Mouse (Mus musculus) limb, embryonic 12.5 days (tissue): ENCODE measurements at regions not wholly inside any gene's neighbourhood (a gene's known extent, or its start where the extent isn't known, plus 50 kb on each side); places are given as distances from the start of the nearest gene placed in this dataset.

Experiments used
- ATAC-seq: fragments of 200-750 bp; cut with Nextera tagmentation; 2 replicates; pipeline ENCODE4 v1.8.0; 2017; ENCODE audit warnings: low read depth, moderate TSS enrichment; ENCODE audit not compliant: insufficient number of reproducible peaks, insufficient read depth, low FRiP score, low TSS enrichment
- H3K27ac ChIP-seq: fragments of 300-500 bp; sonication (generic); 2 replicates; pipeline ENCODE4 v1.5.1; 2016; ENCODE audit warnings: mild to moderate bottlenecking, moderate library complexity
- H3K27me3 ChIP-seq: fragments of 300-500 bp; sonication (generic); 2 replicates; pipeline ENCODE4 v1.6.1; 2016; ENCODE audit warnings: mild to moderate bottlenecking, moderate library complexity
- H3K36me3 ChIP-seq: fragments of 300-500 bp; sonication (generic); 2 replicates; pipeline ENCODE4 v1.6.1; 2016; ENCODE audit warnings: mild to moderate bottlenecking, moderate library complexity
- H3K4me1 ChIP-seq: fragments of 300-500 bp; sonication (generic); replicated peaks from 2 replicates; pipeline ENCODE4 v1.6.1; 2016
- H3K4me2 ChIP-seq: fragments of 300-500 bp; sonication (generic); 2 replicates; pipeline ENCODE4 v1.6.1; 2016; ENCODE audit warnings: mild to moderate bottlenecking, moderate library complexity
- H3K4me3 ChIP-seq: fragments of 300-500 bp; sonication (generic); replicated peaks from 2 replicates; pipeline ENCODE4 v1.5.1; 2016; ENCODE audit warnings: mild to moderate bottlenecking
- H3K9ac ChIP-seq: fragments of 300-500 bp; sonication (generic); replicated peaks from 2 replicates; pipeline ENCODE4 v1.6.1; 2016; ENCODE audit warnings: mild to moderate bottlenecking, moderate library complexity
- H3K9me3 ChIP-seq: fragments of 300-500 bp; sonication (generic); 2 replicates; pipeline ENCODE4 v1.6.1; 2016; ENCODE audit warnings: mild to moderate bottlenecking, moderate library complexity
- WGBS: fragments of 180-500 bp; shearing (Covaris S2); methylation state at CpG from one replicate; pipeline ENCODE4 v1.1.7; 2016; 5-methylcytosine and 5-hydroxymethylcytosine counted together

DNA sequence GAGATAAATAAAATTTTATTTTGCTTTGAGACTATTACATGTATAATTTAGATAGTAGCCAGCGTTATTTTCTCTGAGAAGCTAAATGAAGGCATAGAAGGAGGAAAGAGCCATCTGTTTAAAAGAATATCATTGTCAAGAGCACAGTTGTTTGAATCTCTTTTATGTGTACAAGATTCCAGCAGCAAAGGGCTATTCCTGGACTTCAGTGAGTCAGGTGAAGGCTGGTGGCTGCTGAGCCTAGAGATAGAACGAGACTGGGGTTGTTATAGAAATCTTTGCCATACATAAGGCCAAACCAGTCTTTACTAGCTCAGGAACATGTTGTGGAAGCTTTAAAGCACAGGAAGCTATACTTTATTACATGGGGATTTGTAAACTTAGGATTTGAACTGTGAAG is 261.6 kb downstream of the Adcyap1 start:
- no peak for ATAC-seq
- 85% methylated on average over 2 of the region's 2 CpGs for WGBS

DNA sequence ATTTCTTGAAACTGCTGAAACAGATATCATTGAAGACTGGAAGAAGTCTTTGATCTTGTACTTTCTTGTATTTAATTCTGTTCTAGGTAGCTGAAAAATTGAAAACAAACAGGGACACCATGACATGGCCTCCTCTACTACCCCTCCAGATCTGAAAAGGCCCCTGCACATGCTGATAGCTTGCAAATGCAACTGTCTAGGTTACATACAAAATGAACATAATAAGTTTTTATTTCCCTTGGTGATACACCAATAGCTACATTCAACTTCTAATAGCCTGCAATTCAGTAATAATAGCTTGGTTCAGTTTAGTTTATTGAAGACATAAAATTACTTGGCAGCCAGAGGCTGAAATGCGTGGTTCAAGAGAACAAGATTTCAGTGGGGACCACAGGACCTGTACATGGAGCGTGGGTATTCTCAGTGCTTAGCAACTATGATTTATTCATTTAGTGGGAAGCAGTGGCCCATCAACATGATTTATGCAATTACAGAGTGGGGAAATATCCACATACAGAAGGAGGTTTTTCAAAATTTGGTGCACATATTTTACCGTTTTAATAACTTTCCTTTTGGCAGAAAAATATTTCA is 264.9 kb downstream of the Adcyap1 start:
- Histone ChIP-seq H3K9ac (no peak overlapping the region), H3K36me3 (no peaks in the 10 kb centered on the region), H3K4me3 (no peak overlapping the region), H3K9me3 (no peaks in the 10 kb centered on the region), H3K27me3 (no peaks in the 10 kb centered on the region), H3K4me1 (no peaks in the 10 kb centered on the region), H3K27ac (no peak overlapping the region), H3K4me2 (no peak overlapping the region)
- WGBS = 86% methylated on average over 3 of the region's 3 CpGs
- ATAC-seq = no peak

More for the DNA sequence above, 261.6 kb downstream of the Adcyap1 start:
- Histone ChIP-seq H3K4me3 (no peak overlapping the region), H3K27me3 (no peaks in the 10 kb centered on the region), H3K9ac (no peak overlapping the region), H3K4me1 (no peaks in the 10 kb centered on the region), H3K36me3 (no peaks in the 10 kb centered on the region), H3K9me3 (no peaks in the 10 kb centered on the region), H3K27ac (no peak overlapping the region), H3K4me2 (no peak overlapping the region)

DNA sequence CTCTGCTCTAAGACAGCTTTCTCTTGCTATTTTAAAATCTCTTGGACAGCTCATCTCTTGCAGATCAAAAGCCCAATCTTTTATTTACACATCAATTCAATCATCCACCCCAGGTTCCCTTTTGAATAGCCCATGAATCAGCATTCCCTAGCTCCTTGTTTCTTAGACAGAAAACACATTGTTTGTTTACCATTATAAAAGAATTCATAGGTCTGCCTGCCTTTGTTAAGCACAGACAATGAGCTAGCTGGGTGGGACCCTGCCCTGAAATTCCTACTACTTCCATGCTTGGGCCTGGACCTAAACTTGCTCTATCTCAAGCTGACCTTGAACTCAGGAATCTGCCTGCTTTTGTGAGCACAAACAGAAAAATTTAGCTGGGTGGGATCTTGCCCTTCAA is 283.6 kb downstream of the Adcyap1 start:
- no peak overlapping the region for H3K9ac ChIP-seq
- no peaks in the 10 kb centered on the region for H3K27me3 ChIP-seq
- H3K27ac ChIP-seq = no peak overlapping the region
- no peaks in the 10 kb centered on the region for H3K4me1 ChIP-seq
- no peak overlapping the region for H3K4me2 ChIP-seq
- no peaks in the 10 kb centered on the region for H3K9me3 ChIP-seq
- H3K36me3 ChIP-seq = no peaks in the 10 kb centered on the region
- H3K4me3 ChIP-seq = no peak overlapping the region
- ATAC-seq = no peak

- WGBS = 29% methylated on average over 1 of the region's 1 CpGs
- Histone ChIP-seq H3K9ac (no peak overlapping the region), H3K4me3 (no peak overlapping the region), H3K4me2 (no peak overlapping the region), H3K36me3 (no peaks in the 10 kb centered on the region), H3K27me3 (no peaks in the 10 kb centered on the region), H3K4me1 (no peaks in the 10 kb centered on the region), H3K27ac (no peak overlapping the region), H3K9me3 (no peaks in the 10 kb centered on the region)
- ATAC-seq = peak; percentile 59; the same call in 1 of the 2 replicates
These were observed 285.7 kb downstream of the Adcyap1 start for GRCm38 (mm10) chr17:93484540-93484939.

DNA sequence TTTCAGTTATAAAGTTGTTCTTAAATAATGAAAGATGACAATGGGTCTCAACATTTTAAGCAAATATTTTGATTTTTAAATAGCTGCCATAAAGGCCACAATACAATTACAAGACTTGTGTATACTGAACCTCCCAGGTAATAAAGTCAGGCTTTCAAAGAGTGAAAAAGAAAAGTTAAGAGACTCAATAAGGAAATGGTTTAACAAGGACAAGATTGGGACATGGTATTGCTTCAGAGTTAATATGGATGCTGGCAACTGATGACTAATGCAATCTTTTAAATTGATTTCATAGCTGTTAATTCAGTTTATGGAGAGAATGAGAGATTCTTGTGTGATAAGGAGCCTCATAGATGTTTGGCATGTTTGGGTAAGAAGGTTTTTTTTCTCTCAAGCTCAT is 287.6 kb downstream of the Adcyap1 start:
- Histone ChIP-seq H3K27ac (no peak overlapping the region), H3K9me3 (no peaks in the 10 kb centered on the region), H3K27me3 (no peaks in the 10 kb centered on the region), H3K4me3 (no peak overlapping the region), H3K4me1 (no peaks in the 10 kb centered on the region), H3K9ac (no peak overlapping the region), H3K4me2 (no peak overlapping the region), H3K36me3 (no peaks in the 10 kb centered on the region)
- no peak for ATAC-seq

DNA sequence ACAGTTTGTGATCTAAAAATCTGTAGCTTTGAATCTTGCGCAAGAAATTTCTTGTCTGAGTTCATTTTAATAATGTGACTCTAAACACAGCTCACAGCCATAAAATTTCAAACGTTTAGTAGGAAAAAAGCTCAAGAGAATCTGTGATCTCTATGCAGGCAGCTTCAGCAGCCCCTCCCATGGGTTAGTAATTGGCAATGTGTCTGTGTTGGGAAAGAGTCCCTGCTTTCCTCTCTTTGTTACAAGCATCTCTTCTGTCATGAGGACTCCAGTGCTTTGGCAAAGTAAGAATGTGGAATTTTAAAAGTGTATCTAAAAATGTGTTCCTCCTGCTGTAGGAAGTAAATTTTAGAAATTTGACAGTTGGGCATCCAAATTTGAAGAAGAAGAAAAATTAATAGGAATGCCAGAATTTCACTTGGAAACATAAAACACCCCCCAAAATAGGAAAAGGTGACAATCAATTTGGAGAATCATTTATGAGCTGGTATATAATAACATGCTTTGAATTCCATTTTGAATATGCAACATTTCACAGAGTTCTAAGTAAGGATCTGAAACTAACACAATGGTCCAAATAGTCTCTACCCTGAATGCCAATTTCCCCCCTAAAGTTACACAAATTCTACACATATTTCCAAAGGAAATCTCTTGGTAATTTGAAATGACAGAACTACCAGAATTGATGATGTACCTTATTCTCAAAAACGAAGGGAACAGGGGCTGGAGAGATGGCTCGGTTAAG is 291.3 kb downstream of the Adcyap1 start:
- H3K9me3 ChIP-seq = no peaks in the 10 kb centered on the region
- 65% methylated on average over 4 of the region's 4 CpGs for WGBS
- H3K4me3 ChIP-seq = no peak overlapping the region
- no peak for ATAC-seq
- no peaks in the 10 kb centered on the region for H3K36me3 ChIP-seq
- no peak overlapping the region for H3K27ac ChIP-seq
- H3K4me2 ChIP-seq = no peak overlapping the region
- H3K4me1 ChIP-seq = no peaks in the 10 kb centered on the region
- H3K27me3 ChIP-seq = no peaks in the 10 kb centered on the region
- no peak overlapping the region for H3K9ac ChIP-seq

- Histone ChIP-seq H3K27ac (no peak overlapping the region), H3K9ac (no peak overlapping the region), H3K4me2 (no peak overlapping the region), H3K36me3 (no peaks in the 10 kb centered on the region), H3K9me3 (no peaks in the 10 kb centered on the region), H3K4me1 (no peaks in the 10 kb centered on the region), H3K27me3 (no peaks in the 10 kb centered on the region), H3K4me3 (no peak overlapping the region)
- WGBS = 89% methylated on average over 4 of the region's 4 CpGs
- no peak for ATAC-seq
These were observed 310.2 kb downstream of the Adcyap1 start for GRCm38 (mm10) chr17:93508882-93509594.

DNA sequence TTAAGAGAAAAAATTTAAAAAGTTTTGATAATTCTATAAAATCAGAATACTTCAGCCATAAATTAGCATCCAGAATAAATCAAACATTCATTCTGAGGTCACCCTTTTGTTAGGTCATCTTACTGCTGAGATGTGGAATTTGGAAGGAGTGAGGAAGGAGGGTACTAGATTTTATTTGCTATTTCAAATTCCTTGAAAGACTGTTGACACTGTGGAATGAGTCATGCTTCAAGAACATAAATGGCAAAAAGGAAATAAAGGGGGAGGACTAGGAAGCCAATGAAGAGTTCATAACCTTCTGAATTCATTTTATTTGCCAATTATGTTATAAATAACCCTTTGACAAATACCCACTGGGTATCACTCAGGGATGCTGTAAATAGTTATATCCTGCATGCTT is 324.6 kb downstream of the Adcyap1 start:
- Histone ChIP-seq H3K4me2 (no peak overlapping the region), H3K9me3 (no peaks in the 10 kb centered on the region), H3K27me3 (no peaks in the 10 kb centered on the region), H3K4me3 (no peak overlapping the region), H3K9ac (no peak overlapping the region), H3K4me1 (no peaks in the 10 kb centered on the region), H3K36me3 (no peaks in the 10 kb centered on the region), H3K27ac (no peak overlapping the region)
- ATAC-seq = no peak

DNA sequence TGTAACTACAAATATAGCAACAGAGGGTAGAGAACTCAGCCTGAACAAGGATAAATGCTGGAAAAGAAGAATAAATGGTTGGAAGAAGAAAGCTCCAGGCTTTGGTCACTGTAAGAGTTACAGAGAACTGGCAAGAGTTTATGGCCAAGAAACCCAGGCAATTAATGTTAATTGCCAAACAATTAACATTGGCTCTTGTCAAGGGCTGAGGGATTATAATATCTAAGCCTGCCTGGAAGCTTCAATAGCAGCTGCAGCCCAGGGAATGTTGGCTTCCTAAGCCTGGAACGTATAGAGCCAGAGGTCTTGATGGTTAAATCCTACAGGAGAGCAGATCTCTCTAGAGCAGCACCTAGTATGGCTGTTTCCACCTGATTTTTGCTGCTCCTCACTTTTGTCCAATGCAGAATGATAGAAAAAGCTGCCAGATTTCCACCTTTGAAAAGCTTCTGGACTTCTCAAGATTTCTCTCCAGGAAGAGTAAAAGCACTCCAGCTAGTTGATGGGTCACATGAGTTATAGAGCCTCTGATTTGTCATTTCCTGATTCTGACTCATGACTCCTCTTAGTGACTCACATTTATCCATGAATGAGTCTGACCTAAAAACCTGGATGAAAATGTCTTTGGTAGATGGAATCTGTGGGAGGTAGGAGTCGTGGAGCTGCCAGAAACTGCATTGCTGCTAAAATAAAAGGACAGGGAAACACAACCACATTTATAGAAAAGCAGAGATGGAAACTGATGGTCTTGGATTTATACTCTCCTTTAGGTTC is 327.2 kb downstream of the Adcyap1 start:
- Histone ChIP-seq H3K27me3 (no peaks in the 10 kb centered on the region), H3K36me3 (no peaks in the 10 kb centered on the region), H3K4me1 (no peaks in the 10 kb centered on the region), H3K9ac (no peak overlapping the region), H3K4me2 (no peak overlapping the region), H3K9me3 (no peaks in the 10 kb centered on the region), H3K4me3 (no peak overlapping the region), H3K27ac (no peak overlapping the region)
- 53% methylated on average over 2 of the region's 2 CpGs for WGBS
- no peak for ATAC-seq

DNA sequence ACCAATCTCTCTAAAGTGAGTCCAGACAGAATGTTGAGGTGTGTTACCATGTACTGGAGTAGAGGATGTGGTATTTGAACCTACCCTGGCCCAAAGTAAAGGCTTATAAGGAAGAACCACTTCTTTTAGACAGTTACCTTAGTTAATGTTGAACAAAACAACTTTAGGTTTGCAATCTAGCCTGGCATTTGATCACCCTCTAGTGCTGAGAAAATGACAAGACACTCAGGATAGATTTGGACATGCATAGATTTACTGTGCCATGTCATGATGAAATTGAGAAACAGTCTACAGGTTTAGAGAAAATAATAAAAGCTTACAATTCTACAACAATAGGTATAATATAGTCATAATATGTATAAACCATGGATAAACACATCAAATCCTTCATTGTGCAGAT is 333.7 kb downstream of the Adcyap1 start:
- Histone ChIP-seq H3K9ac (no peak overlapping the region), H3K27me3 (no peaks in the 10 kb centered on the region), H3K36me3 (no peaks in the 10 kb centered on the region), H3K9me3 (no peaks in the 10 kb centered on the region), H3K4me3 (no peak overlapping the region), H3K27ac (no peak overlapping the region), H3K4me2 (no peak overlapping the region), H3K4me1 (no peaks in the 10 kb centered on the region)
- no peak for ATAC-seq

GRCm38 (mm10) chr17:93534945-93535344 is 336.1 kb downstream of the Adcyap1 start:
- ATAC-seq = no peak
- Histone ChIP-seq H3K4me1 (no peaks in the 10 kb centered on the region), H3K27me3 (no peaks in the 10 kb centered on the region), H3K4me2 (no peak overlapping the region), H3K9me3 (no peaks in the 10 kb centered on the region), H3K36me3 (no peaks in the 10 kb centered on the region), H3K27ac (no peak overlapping the region), H3K4me3 (no peak overlapping the region), H3K9ac (no peak overlapping the region)
- 90% methylated on average over 2 of the region's 2 CpGs for WGBS
